Mouse (Mus musculus): ENCODE data around the gene Zfp654. TPM values are rescaled to one million over a fixed set of nuclear protein-coding genes. Genes with fewer than 3 reads are reported as not detected.
A peak's percentile ranks its signal among the peaks of the same experiment; 100 is the strongest.

Gene Zfp654
- total RNA-seq, 2 experiments from 2014 or later: 10.8 to 21.1 TPM

DNA sequence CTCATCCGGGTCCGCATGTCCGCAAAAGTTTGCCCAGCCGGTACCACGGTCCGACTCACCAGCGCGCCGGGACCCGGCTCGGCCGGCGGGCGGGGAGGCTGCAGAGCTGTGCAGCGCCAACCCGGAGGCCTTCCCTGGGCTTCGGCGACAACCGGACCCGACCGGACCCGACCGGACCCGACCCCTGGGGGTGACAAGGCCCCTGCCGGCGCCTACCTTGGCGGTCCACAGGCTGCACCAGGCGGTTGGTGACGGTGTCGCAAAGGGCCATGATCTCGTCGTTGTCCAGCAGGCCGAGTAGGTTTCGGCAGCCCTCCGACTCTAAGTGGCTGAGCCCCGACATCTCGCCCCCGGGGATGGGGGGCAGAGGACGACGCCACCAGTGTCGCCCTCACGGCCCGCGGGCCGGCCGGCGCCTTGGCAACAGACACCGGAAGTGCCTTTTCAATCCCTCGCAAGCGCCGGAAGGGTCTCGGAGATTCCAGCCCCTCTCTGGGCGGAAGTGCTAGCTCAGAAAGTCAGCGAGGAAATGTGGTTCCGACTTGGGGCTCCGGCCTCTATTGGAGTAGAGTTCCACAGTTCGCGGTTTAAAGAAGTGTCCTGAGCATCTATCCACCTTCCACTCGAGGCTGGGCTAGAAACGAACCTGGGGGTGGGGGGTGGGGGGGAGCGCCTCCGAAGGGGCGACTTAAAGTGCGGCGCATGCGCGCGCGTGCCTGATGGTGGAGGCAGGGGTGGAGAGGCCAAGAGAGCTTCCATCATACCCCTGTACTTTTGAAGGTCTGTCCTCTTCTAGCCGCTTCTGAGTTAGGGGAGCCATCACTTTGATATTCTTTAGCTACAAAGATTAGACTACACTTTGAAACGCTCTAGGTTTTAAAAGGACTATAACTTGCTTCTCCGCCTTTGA lies 80.7 kb downstream of the Zfp654 start, which contains the start of gene 4930453N24Rik:
Gene 4930453N24Rik (minus strand): TSS at position 641 of the 910 bp plus-strand sequence.
- peak; percentile 92 for ATAC-seq (ENCODE audit: poor library complexity, severe bottlenecking)

- ATAC-seq (ENCODE audit: poor library complexity, severe bottlenecking): no peak
Observed at GRCm38 (mm10) chr16:64766696-64767300, 84.7 kb downstream of the Zfp654 start.

DNA sequence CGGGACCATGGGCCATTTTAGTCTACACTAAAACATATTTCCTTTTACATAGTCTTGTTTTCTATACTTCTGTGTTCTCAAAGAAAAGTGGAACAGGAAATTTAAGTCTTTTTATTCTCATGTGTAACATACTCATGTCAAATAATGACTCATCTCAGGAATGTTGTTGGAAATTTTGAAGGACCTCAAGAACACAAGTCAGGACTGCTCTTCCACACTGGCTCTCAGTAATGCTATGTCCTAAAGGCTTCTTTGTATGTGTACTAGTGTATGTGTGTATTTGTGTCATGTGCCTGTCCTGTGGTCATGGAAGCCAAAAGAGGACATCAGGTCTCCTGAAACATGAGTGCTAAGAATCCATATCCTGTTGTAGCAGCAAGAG lies 92.2 kb downstream of the Zfp654 start:
- no peak for ATAC-seq (ENCODE audit: poor library complexity, severe bottlenecking)

- peak; percentile 61 for ATAC-seq (ENCODE audit: poor library complexity, severe bottlenecking)
Observed at GRCm38 (mm10) chr16:64758561-64759244, 92.7 kb downstream of the Zfp654 start.

GRCm38 (mm10) chr16:64757666-64758400 lies 93.6 kb downstream of the Zfp654 start:
- peak; percentile 34 for ATAC-seq (ENCODE audit: poor library complexity, severe bottlenecking)

DNA sequence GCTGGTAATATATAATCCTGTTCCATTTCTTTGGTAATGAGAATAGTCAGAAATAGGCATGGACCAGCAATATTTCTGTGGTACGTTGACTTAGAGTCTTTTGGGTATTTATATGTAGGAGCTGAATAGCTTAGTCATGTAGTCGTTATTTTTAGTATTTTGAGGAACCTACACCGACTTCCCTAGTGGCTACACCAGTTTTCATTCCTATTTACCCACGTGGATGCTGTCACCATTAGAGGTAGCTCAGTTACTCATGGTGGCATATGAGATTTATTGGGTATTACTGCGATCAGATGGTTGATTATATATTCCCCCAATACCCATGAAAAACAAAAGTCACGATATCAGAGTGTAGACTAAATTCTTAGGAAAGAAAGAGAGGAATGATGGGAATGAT lies 95.1 kb downstream of the Zfp654 start:
- peak; percentile 69 for ATAC-seq (ENCODE audit: poor library complexity, severe bottlenecking)

- peak; percentile 30; the same call in 1 of the 2 replicates for ATAC-seq (ENCODE audit: poor library complexity, severe bottlenecking)
Observed at GRCm38 (mm10) chr16:64754743-64755139, 96.7 kb downstream of the Zfp654 start.

DNA sequence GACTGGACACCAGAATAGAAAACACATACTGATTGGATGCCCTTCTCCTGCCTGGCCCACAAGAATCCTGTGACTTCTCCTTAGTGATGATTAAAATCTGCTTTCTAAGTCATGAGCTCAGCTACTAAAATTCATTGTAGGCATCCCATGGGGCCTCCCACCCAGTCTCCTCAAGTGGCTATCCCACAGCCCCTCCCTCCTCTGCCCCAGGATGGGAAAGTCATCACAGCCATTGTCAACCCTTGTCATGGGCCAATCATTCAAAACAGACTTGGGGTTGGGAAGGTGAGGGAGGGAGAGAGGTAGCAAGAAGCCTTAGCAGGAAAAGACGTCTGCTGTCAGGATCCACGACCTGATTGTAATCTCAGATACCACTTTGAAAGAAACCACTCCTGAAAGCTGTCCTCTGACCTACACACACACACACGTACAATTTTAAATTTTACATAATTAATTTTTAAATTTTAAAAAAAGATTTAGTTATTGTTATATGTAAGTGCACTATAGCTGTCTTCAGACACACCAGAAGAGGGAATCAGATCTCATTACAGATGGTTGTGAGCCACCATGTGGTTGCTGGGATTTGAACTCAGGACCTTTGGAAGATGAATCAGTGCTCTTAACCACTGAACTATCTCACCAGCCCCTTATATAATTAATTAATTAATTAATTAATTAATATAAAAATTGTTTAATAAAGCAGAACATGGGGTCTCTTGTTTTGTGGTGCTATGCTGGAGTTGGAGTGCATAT lies 97.3 kb downstream of the Zfp654 start:
- no peak for ATAC-seq (ENCODE audit: poor library complexity, severe bottlenecking)

GRCm38 (mm10) chr16:64748237-64748636 lies 103.2 kb downstream of the Zfp654 start:
- ATAC-seq (ENCODE audit: poor library complexity, severe bottlenecking): peak; percentile 88

DNA sequence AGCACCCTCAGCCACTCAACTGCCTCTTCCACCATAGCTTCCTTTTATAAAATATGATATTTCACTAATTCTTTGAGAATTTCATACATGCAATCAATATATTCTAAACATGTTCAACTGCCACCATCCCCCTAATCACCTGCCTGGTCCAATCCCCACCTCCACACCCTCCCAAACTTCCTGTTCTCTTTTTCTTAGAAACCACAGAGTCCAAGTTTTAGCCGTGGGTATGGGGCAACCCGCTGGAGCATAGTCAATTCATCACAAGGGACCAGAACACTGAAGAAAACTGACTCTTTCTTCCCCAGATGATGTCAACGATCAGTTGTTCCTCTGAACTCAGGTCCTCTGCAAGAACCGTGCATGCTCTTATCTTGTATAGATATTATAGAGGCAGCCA lies 106.4 kb downstream of the Zfp654 start:
- ATAC-seq (ENCODE audit: poor library complexity, severe bottlenecking): peak; percentile 51

- ATAC-seq (ENCODE audit: poor library complexity, severe bottlenecking): no peak
Observed at GRCm38 (mm10) chr16:64737289-64737688, 114.2 kb downstream of the Zfp654 start.

Other genes starting within 250 kb of the Zfp654 start
- gene Csnka2ip, start 249.2 kb downstream of the Zfp654 start, total RNA-seq (2015): not detected in 2 replicates
- not detected in 2 replicates for gene Csnka2ip, start 249.2 kb downstream of the Zfp654 start, total RNA-seq (2017)
- gene 4930453N24Rik, start 80.5 kb downstream of the Zfp654 start, total RNA-seq (2015): 35.5 and 45.8 TPM in 2 replicates
- gene 4930453N24Rik, start 80.5 kb downstream of the Zfp654 start, total RNA-seq (2017): 20.9 and 22.2 TPM in 2 replicates
- gene Cggbp1, start 344 bp upstream of the Zfp654 start, total RNA-seq (2015): 111 and 133 TPM in 2 replicates
- 103 and 104 TPM in 2 replicates for gene Cggbp1, start 344 bp upstream of the Zfp654 start, total RNA-seq (2017)

Measured in megakaryocyte, adult 5-6 weeks (primary cell).